Mouse (Mus musculus) liver, embryonic 13.5 days (tissue): ENCODE data around the gene Ppara. TPM values are rescaled to one million over a fixed set of nuclear protein-coding genes. Genes with fewer than 3 reads are reported as not detected.

Experiments used
- ATAC-seq: fragments of 200-750 bp; cut with Nextera tagmentation; 2 replicates; pipeline ENCODE4 v1.8.0; 2017; ENCODE audit warnings: low read depth, mild to moderate bottlenecking, moderate number of reproducible peaks, moderate library complexity
- DNase-seq: peaks from one replicate; pipeline ENCODE4 v3.0.0; 2022
- H3K27ac ChIP-seq: fragments of 300-500 bp; sonication (generic); 2 replicates; pipeline ENCODE4 v1.5.1; 2015; ENCODE audit warnings: moderate library complexity, mild to moderate bottlenecking, inconsistent platforms
- H3K27me3 ChIP-seq: fragments of 300-500 bp; sonication (generic); 2 replicates; pipeline ENCODE4 v1.6.1; 2015; ENCODE audit warnings: mild to moderate bottlenecking, inconsistent platforms
- H3K36me3 ChIP-seq: fragments of 300-500 bp; sonication (generic); 2 replicates; pipeline ENCODE4 v1.6.1; 2015; ENCODE audit warnings: mild to moderate bottlenecking, inconsistent platforms
- H3K4me1 ChIP-seq: fragments of 300-500 bp; sonication (generic); replicated peaks from 2 replicates; pipeline ENCODE4 v1.6.1; 2015; ENCODE audit warnings: inconsistent platforms
- H3K4me2 ChIP-seq: fragments of 300-500 bp; sonication (generic); 2 replicates; pipeline ENCODE4 v1.6.1; 2015; ENCODE audit warnings: inconsistent platforms, mild to moderate bottlenecking, moderate library complexity
- H3K4me3 ChIP-seq: fragments of 300-500 bp; sonication (generic); replicated peaks from 2 replicates; pipeline ENCODE4 v1.5.1; 2015; ENCODE audit warnings: mild to moderate bottlenecking, inconsistent platforms
- H3K9ac ChIP-seq: fragments of 300-500 bp; sonication (generic); 2 replicates; pipeline ENCODE4 v1.6.1; 2015; ENCODE audit warnings: mild to moderate bottlenecking, inconsistent platforms
- H3K9me3 ChIP-seq: fragments of 300-500 bp; sonication (generic); replicated peaks from 2 replicates; pipeline ENCODE4 v1.6.1; 2016; ENCODE audit warnings: inconsistent platforms
- WGBS: fragments of 180-500 bp; shearing (Covaris S2); methylation state at CpG from one replicate; pipeline ENCODE4 v1.1.7; 2015; ENCODE audit not compliant: insufficient replicate concordance; 5-methylcytosine and 5-hydroxymethylcytosine counted together
- polyA plus RNA-seq: library from polyadenylated mRNA; unstranded; fragments of >200 nt; fragmentation: Nextera tagmentation; extraction: Ambion mirVana; gene quantifications from 2 replicates; pipeline ENCODE4 v1.2.1, GENCODE M21; 2015

The Ppara gene
- polyA plus RNA-seq, 1 experiment from 2014 or later, result 7.5 TPM

DNA sequence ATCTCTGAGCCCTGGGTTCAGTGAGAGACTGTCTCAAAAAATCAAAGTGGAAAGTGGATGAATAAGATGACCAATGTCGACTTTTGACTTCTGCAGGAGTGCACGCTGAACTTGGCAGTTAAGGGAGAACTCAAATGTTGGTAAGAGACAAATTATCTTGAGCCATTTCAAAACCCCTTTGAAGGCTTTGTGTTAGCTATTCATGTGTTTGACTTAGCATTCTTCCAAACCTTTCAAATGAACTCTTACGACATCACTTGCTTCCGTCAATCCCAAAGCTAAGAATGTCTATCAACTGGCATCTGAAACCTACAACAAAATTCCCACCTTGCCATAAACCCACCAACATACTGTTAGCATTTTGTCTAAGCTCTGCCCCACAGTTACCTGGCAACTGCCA, 93.3 kb downstream of the Ppara start:
- 73% methylated on average over 4 of the region's 4 CpGs for WGBS
- H3K27me3 ChIP-seq, result peaks cover 4% of the 10 kb centered on the region; the same call in 1 of the 2 replicates
- no peaks in the 10 kb centered on the region for H3K36me3 ChIP-seq
- H3K4me2 ChIP-seq, result no peak overlapping the region
- peaks cover 44% of the 10 kb centered on the region for H3K4me1 ChIP-seq
- DNase-seq (no peak), ATAC-seq (no peak)
- H3K27ac ChIP-seq, result no peak overlapping the region; the same call in 1 of the 2 replicates
- no peak overlapping the region for H3K4me3 ChIP-seq
- H3K9ac ChIP-seq, result no peak overlapping the region
- H3K9me3 ChIP-seq, result no peaks in the 10 kb centered on the region

GRCm38 (mm10) chr15:85829470-85829869, 94.7 kb downstream of the Ppara start:
- H3K9ac ChIP-seq, result no peak overlapping the region
- no peaks in the 10 kb centered on the region for H3K36me3 ChIP-seq
- no peaks in the 10 kb centered on the region for H3K27me3 ChIP-seq
- H3K4me2 ChIP-seq, result no peak overlapping the region
- WGBS, result 55% methylated on average over 5 of the region's 5 CpGs
- no peak overlapping the region for H3K4me3 ChIP-seq
- H3K9me3 ChIP-seq, result no peaks in the 10 kb centered on the region
- H3K27ac ChIP-seq, result peak overlapping the region; percentile 39; the same call in 1 of the 2 replicates
- no peak for DNase-seq
- no peak for ATAC-seq
- peaks cover 49% of the 10 kb centered on the region for H3K4me1 ChIP-seq

- Histone ChIP-seq H3K27me3 (no peaks in the 10 kb centered on the region), H3K9me3 (no peaks in the 10 kb centered on the region), H3K36me3 (peaks cover 9% of the 10 kb centered on the region; the same call in 1 of the 2 replicates), H3K4me2 (peak within 1 kb of the TSS; percentile 76), H3K4me3 (peak within 1 kb of the TSS; percentile 67), H3K4me1 (peaks cover 40% of the 10 kb centered on the region), H3K9ac (peak within 1 kb of the TSS; percentile 74), H3K27ac (peak within 1 kb of the TSS; percentile 72)
- DNase-seq (peak; percentile 73), ATAC-seq (peak; percentile 87)
- WGBS, result 1% methylated on average over 27 of the region's 27 CpGs
These were observed 97.3 kb downstream of the Ppara start, which contains the start of gene Ttc38 for GRCm38 (mm10) chr15:85831954-85832590. Gene Ttc38 (plus strand): TSS chr15:85832306.

GRCm38 (mm10) chr15:85832599-85832998, 97.8 kb downstream of the Ppara start:
- Histone ChIP-seq H3K27ac (peak overlapping the region; percentile 72), H3K36me3 (peaks cover 9% of the 10 kb centered on the region; the same call in 1 of the 2 replicates), H3K4me2 (peak overlapping the region; percentile 76), H3K4me3 (peak overlapping the region; percentile 67), H3K9ac (peak overlapping the region; percentile 74), H3K9me3 (no peaks in the 10 kb centered on the region), H3K4me1 (peaks cover 36% of the 10 kb centered on the region), H3K27me3 (no peaks in the 10 kb centered on the region)
- no peak for ATAC-seq
- WGBS, result 38% methylated on average over 8 of the region's 8 CpGs
- no peak for DNase-seq

DNA sequence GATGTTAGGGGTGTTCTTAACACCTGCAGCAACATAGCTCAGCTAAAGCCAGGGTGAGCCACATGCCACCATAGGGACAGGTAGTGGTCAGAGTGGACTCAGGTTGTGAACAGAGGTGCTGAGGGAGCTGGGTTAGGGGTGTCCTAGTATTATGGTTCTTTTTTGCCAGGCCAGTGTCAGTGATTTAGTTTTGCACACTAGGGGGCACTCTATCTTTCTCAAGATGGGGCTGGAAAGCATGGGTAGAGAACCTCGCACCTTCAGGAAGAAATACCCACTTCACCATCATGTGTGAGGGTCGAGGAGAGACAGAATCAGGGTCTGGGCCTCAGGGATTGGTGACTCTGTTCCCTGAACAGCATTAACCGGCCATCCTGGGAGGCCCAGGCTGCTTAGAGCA, 100.6 kb downstream of the Ppara start:
- Histone ChIP-seq H3K36me3 (peaks cover 9% of the 10 kb centered on the region; the same call in 1 of the 2 replicates), H3K4me3 (no peak overlapping the region), H3K27me3 (no peaks in the 10 kb centered on the region), H3K9ac (no peak overlapping the region), H3K27ac (no peak overlapping the region), H3K4me1 (peaks cover 24% of the 10 kb centered on the region), H3K4me2 (no peak overlapping the region), H3K9me3 (no peaks in the 10 kb centered on the region)
- WGBS, result 47% methylated on average over 3 of the region's 3 CpGs
- DNase-seq, result no peak
- no peak for ATAC-seq

DNA sequence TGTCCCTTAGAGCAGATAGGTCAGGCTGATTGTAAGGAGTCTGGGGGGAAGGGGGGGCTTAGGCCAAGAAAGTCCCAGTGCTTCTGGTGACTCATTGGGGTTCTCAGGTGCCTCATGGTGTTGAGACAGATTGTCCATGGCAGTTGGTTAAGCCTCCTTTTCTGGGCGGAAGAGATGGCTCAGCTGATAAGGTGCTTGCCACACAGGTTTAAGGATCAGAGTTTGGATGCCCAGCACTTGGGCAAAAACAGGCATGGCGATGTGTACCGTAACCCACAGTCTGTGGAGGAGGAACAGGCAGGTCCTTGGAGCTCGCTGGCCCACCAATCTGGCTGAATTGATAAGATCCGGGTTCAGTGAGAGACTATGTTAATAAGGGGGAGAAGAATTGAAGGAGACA, 102.1 kb downstream of the Ppara start:
- Histone ChIP-seq H3K27ac (no peak overlapping the region), H3K27me3 (no peaks in the 10 kb centered on the region), H3K36me3 (peaks cover 9% of the 10 kb centered on the region; the same call in 1 of the 2 replicates), H3K9ac (no peak overlapping the region), H3K9me3 (no peaks in the 10 kb centered on the region), H3K4me3 (no peak overlapping the region), H3K4me2 (no peak overlapping the region), H3K4me1 (peaks cover 29% of the 10 kb centered on the region)
- DNase-seq (no peak), ATAC-seq (no peak)
- WGBS, result 62% methylated on average over 5 of the region's 5 CpGs

GRCm38 (mm10) chr15:85840983-85841382, 106.2 kb downstream of the Ppara start:
- Histone ChIP-seq H3K4me3 (no peak overlapping the region), H3K9ac (no peak overlapping the region), H3K4me2 (no peak overlapping the region), H3K9me3 (no peaks in the 10 kb centered on the region), H3K27ac (no peak overlapping the region), H3K27me3 (no peaks in the 10 kb centered on the region), H3K36me3 (peaks cover 3% of the 10 kb centered on the region; the same call in 1 of the 2 replicates), H3K4me1 (peaks cover 20% of the 10 kb centered on the region)
- 37% methylated on average over 6 of the region's 6 CpGs for WGBS
- ATAC-seq, result no peak
- DNase-seq, result no peak

GRCm38 (mm10) chr15:85841796-85842360, 107.1 kb downstream of the Ppara start:
- 47% methylated on average over 5 of the region's 5 CpGs for WGBS
- DNase-seq (no peak), ATAC-seq (peak; percentile 66)
- Histone ChIP-seq H3K36me3 (peaks cover 2% of the 10 kb centered on the region; the same call in 1 of the 2 replicates), H3K4me3 (no peak overlapping the region), H3K27ac (0 out of 2 replicates have a peak overlapping the region, but pooled peaks have one; percentile 13), H3K27me3 (no peaks in the 10 kb centered on the region), H3K9ac (no peak overlapping the region), H3K4me1 (peaks cover 20% of the 10 kb centered on the region), H3K4me2 (no peak overlapping the region), H3K9me3 (no peaks in the 10 kb centered on the region)

GRCm38 (mm10) chr15:85845071-85845470, 110.3 kb downstream of the Ppara start:
- peaks cover 20% of the 10 kb centered on the region for H3K4me1 ChIP-seq
- no peak overlapping the region for H3K27ac ChIP-seq
- H3K4me3 ChIP-seq, result no peak overlapping the region
- ATAC-seq (no peak), DNase-seq (no peak)
- no peak overlapping the region for H3K4me2 ChIP-seq
- H3K9me3 ChIP-seq, result no peaks in the 10 kb centered on the region
- no peak overlapping the region for H3K9ac ChIP-seq
- peaks cover 4% of the 10 kb centered on the region; the same call in 1 of the 2 replicates for H3K36me3 ChIP-seq
- H3K27me3 ChIP-seq, result no peaks in the 10 kb centered on the region

- no peak for ATAC-seq
- Histone ChIP-seq H3K9me3 (no peaks in the 10 kb centered on the region), H3K27ac (no peak overlapping the region), H3K27me3 (no peaks in the 10 kb centered on the region), H3K36me3 (peaks cover 3% of the 10 kb centered on the region; the same call in 1 of the 2 replicates), H3K9ac (no peak overlapping the region), H3K4me2 (no peak overlapping the region), H3K4me3 (no peak overlapping the region), H3K4me1 (no peaks in the 10 kb centered on the region; the same call in 1 of the 2 replicates)
- DNase-seq, result no peak
- WGBS, result 64% methylated on average over 12 of the region's 12 CpGs
These were observed 117.0 kb downstream of the Ppara start for GRCm38 (mm10) chr15:85851656-85852392.
